Mouse (Mus musculus): ENCODE results near the gene Btbd35f3. TPM values are rescaled to one million over a fixed set of nuclear protein-coding genes. Genes with fewer than 3 reads are reported as not detected.
"Not testable (repeated sequence)": the region's sequence is repeated elsewhere in the genome, so short reads cannot be mapped to it uniquely, and the experiment has no call there.

Btbd35f3 gene
- not detected for total RNA-seq (2021)
- long read RNA-seq, experiment 1 = 0 reads
- long read RNA-seq, experiment 2 = 0 reads

DNA sequence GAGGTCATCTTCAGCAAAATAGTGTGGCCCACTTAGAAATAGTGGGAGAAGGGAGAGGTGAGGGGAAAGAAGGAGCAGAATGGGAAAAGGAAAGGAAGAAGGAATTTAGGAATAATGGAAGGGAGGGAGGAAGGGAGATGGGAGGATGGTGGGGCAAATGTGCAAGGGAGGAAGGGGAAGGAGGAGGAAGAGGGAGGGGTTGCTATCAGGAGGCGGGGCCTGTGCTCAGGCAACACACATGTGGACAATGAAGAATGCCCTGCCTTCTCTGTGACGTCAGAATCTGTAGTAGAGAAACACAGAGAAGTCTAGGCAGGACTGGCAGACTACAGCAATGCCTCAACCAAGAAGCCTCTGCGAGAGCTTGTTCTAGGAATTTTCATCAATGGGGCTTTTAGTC is at the start of gene Btbd35f3:
Gene Btbd35f3 (plus strand): TSS at position 301 of the 400 bp plus-strand sequence.
- DNase-seq (ENCODE audit: low spot score in 2 of 2) = not testable (repeated sequence)

Other genes with a start within 250 kb of the Btbd35f3 start
- not detected for gene Btbd35f16, start 80.7 kb upstream of the Btbd35f3 start, total RNA-seq (2021)
- gene Btbd35f28, start 158.9 kb downstream of the Btbd35f3 start, total RNA-seq (2021) = not detected

Measured in adrenal gland, adult 18-20 months (tissue).